In the genomic region with DNA sequence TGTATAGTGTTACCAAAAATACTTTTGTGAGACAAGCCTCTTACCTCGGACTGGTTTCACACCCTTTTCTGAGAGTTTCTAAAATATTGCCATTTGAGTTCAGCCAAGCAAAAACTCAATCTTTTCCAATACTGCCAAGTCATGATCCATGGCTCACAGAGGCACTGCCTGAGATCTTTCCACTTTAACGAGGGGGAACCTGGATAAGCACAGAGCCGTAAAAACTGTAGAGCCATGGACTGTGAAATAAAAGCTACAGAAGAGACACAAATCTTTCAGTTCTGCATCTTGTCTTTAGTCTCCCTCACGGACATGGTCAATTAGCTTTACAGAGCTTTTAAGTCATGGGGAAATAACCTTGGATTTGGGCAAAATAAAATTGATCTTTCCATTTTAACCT, we compare ENCODE assay signal across 7 mouse cellular contexts. TPM values are rescaled to one million over a fixed set of nuclear protein-coding genes. Genes with fewer than 3 reads are reported as not detected.
DNase-seq lines count a peak whose midpoint lies in the region; ATAC-seq and TF ChIP-seq lines count a peak whose summit lies in the region.

No protein-coding gene starts in this region.

- no peaks in the 10 kb centered on the region for H3K9me3 ChIP-seq in lung, postnatal 0 days (ENCODE audit: low read length)
- H3K9me3 ChIP-seq in forebrain, embryonic 10.5 days = no peaks in the 10 kb centered on the region
- no peaks in the 10 kb centered on the region for H3K9me3 ChIP-seq in limb, embryonic 14.5 days (ENCODE audit: control insufficient read depth, low read length)
- H3K9me3 ChIP-seq in stomach, embryonic 16.5 days (replicated peaks; ENCODE audit: control insufficient read depth, low read length) = no peaks in the 10 kb centered on the region

- no peak for TF ChIP-seq CTCF in lung, postnatal 0 days (IDR thresholded peaks at IDR 0.05)
- no peak for TF ChIP-seq CTCF in lung, adult 2 months (IDR thresholded peaks at IDR 0.05; ENCODE audit: insufficient read depth, low read length)

- DNase-seq in lung, postnatal 0 days (ENCODE audit: low spot score) = no peak
- DNase-seq in lung, adult 2 months = no peak
- no peak for DNase-seq in forebrain, embryonic 10.5 days (ENCODE audit: extremely low spot score, low spot score)
- no peak for DNase-seq in limb, embryonic 14.5 days (ENCODE audit: low spot score)
- DNase-seq in gastrocnemius, postnatal 36 days = no peak

- 49% methylated on average over 4 of the region's 4 CpGs for WGBS in lung, postnatal 0 days
- whole genome bisulfite sequencing in lung, adult 2 months = 45% methylated on average over 4 of the region's 4 CpGs
- 32% methylated on average over 4 of the region's 4 CpGs for WGBS in forebrain, embryonic 10.5 days
- WGBS in limb, embryonic 14.5 days = 24% methylated on average over 4 of the region's 4 CpGs
- 45% methylated on average over 4 of the region's 4 CpGs for WGBS in stomach, embryonic 16.5 days

- H3K27me3 ChIP-seq in lung, postnatal 0 days (replicated peaks; ENCODE audit: insufficient read depth, low read length) = no peaks in the 10 kb centered on the region
- H3K27me3 ChIP-seq in forebrain, embryonic 10.5 days (ENCODE audit: poor library complexity, severe bottlenecking) = no peaks in the 10 kb centered on the region
- H3K27me3 ChIP-seq in limb, embryonic 14.5 days (ENCODE audit: control insufficient read depth, insufficient read depth, low read length) = no peaks in the 10 kb centered on the region
- no peaks in the 10 kb centered on the region for H3K27me3 ChIP-seq in stomach, embryonic 16.5 days (ENCODE audit: control insufficient read depth, insufficient read depth, low read length)

- no peak for TF ChIP-seq EP300 in lung, postnatal 0 days (IDR thresholded peaks at IDR 0.05)

- no peak for ATAC-seq in lung, postnatal 0 days
- no peak for ATAC-seq in limb, embryonic 14.5 days (ENCODE audit: low FRiP score, low read depth)
- ATAC-seq in stomach, embryonic 16.5 days (ENCODE audit: insufficient read depth, low FRiP score) = no peak
- ATAC-seq in erythroid progenitor cell, adult 5-6 weeks (replicated peaks; ENCODE audit: low FRiP score, poor library complexity, severe bottlenecking) = no peak

- H3K36me3 ChIP-seq in lung, postnatal 0 days (ENCODE audit: insufficient read depth, low read length) = peaks cover 9% of the 10 kb centered on the region; the same call in 1 of the 2 replicates
- H3K36me3 ChIP-seq in forebrain, embryonic 10.5 days (replicated peaks) = peaks cover 30% of the 10 kb centered on the region
- peaks cover 26% of the 10 kb centered on the region for H3K36me3 ChIP-seq in limb, embryonic 14.5 days (ENCODE audit: control insufficient read depth, insufficient read depth, low read length)
- 0 out of 2 replicates have a peak, but pooled peaks cover 11% of the 10 kb centered on the region for H3K36me3 ChIP-seq in stomach, embryonic 16.5 days (ENCODE audit: control insufficient read depth, insufficient read depth, low read length)

- peak overlapping the region; percentile 81 for H3K4me2 ChIP-seq in lung, postnatal 0 days (replicated peaks; ENCODE audit: low read depth, low read length)
- H3K4me2 ChIP-seq in limb, embryonic 14.5 days (replicated peaks; ENCODE audit: low read depth, low read length, severe bottlenecking) = peak overlapping the region; percentile 57
- H3K4me2 ChIP-seq in stomach, embryonic 16.5 days (ENCODE audit: low read depth, low read length) = peak overlapping the region; percentile 69

- H3K27ac ChIP-seq in lung, postnatal 0 days (ENCODE audit: low read length) = peak overlapping the region; percentile 92; the same call in 1 of the 2 replicates
- peak overlapping the region; percentile 99 for H3K27ac ChIP-seq in forebrain, embryonic 10.5 days
- peak overlapping the region; percentile 29; the same call in 1 of the 2 replicates for H3K27ac ChIP-seq in limb, embryonic 14.5 days (replicated peaks; ENCODE audit: low read depth, low read length)
- peak overlapping the region; percentile 64 for H3K27ac ChIP-seq in stomach, embryonic 16.5 days (ENCODE audit: low read length)

- peaks cover 10% of the 10 kb centered on the region; the same call in 1 of the 2 replicates for H3K4me1 ChIP-seq in lung, postnatal 0 days (ENCODE audit: insufficient read depth, low read depth, low read length)
- peaks cover 8% of the 10 kb centered on the region for H3K4me1 ChIP-seq in lung, adult 2 months (ENCODE audit: control insufficient read depth, insufficient read depth, low read length)
- H3K4me1 ChIP-seq in forebrain, embryonic 10.5 days = peaks cover 38% of the 10 kb centered on the region
- H3K4me1 ChIP-seq in limb, embryonic 14.5 days (ENCODE audit: control insufficient read depth, insufficient read depth, low read length) = peaks cover 23% of the 10 kb centered on the region
- H3K4me1 ChIP-seq in stomach, embryonic 16.5 days (ENCODE audit: control insufficient read depth, insufficient read depth, low read length) = peaks cover 26% of the 10 kb centered on the region

- H3K4me3 ChIP-seq in lung, postnatal 0 days (ENCODE audit: low read depth, low read length) = peak overlapping the region; percentile 96; the same call in 1 of the 2 replicates
- no peak overlapping the region for H3K4me3 ChIP-seq in lung, adult 2 months (replicated peaks; ENCODE audit: extremely low read depth, low read depth, low read length)
- peak overlapping the region; percentile 93 for H3K4me3 ChIP-seq in forebrain, embryonic 10.5 days
- H3K4me3 ChIP-seq in limb, embryonic 14.5 days (replicated peaks; ENCODE audit: low read length) = peak overlapping the region; percentile 99
- peak overlapping the region; percentile 84 for H3K4me3 ChIP-seq in stomach, embryonic 16.5 days (replicated peaks; ENCODE audit: low read length)

- TF ChIP-seq POLR2A in lung, adult 2 months (IDR thresholded peaks at IDR 0.05; ENCODE audit: borderline replicate concordance, extremely low read depth, low read depth, low read length) = no peak
- no peak for TF ChIP-seq POLR2A in limb, embryonic 14.5 days (IDR thresholded peaks at IDR 0.05; ENCODE audit: borderline replicate concordance, extremely low read depth, insufficient read depth, insufficient read length)

- H3K9ac ChIP-seq in lung, postnatal 0 days (replicated peaks; ENCODE audit: low read depth) = peak overlapping the region; percentile 98
- peak overlapping the region; percentile 93 for H3K9ac ChIP-seq in limb, embryonic 14.5 days (ENCODE audit: low read depth, low read length, severe bottlenecking)
- peak overlapping the region; percentile 82 for H3K9ac ChIP-seq in stomach, embryonic 16.5 days (ENCODE audit: low read length)

- intact Hi-C loops in gastrocnemius, postnatal 36 days (cut with DNase I) = no loop called here

RNA-seq across cellular contexts. Expression of a gene that starts 1.1 kb away (rescaled TPM):
- polyA plus RNA-seq in lung, postnatal 0 days (2015; fragmentation: Nextera tagmentation; extraction: Ambion mirVana) = 412 and 458 TPM in 2 replicates
- 48.5 and 68.3 TPM in 2 replicates for polyA plus RNA-seq in lung, adult 2 months (2012; rRNA removed)
- 740 and 785 TPM in 2 replicates for polyA plus RNA-seq in forebrain, embryonic 10.5 days (2016; fragmentation: Nextera tagmentation; extraction: Ambion mirVana)
- polyA plus RNA-seq in limb, embryonic 14.5 days (2012; rRNA removed) = 118 and 129 TPM in 2 replicates
- 472 and 474 TPM in 2 replicates for polyA plus RNA-seq in limb, embryonic 14.5 days (2014; fragmentation: Nextera tagmentation; extraction: Ambion mirVana)
- polyA plus RNA-seq in stomach, embryonic 16.5 days (2015; fragmentation: Nextera tagmentation; extraction: Ambion mirVana) = 402 and 438 TPM in 2 replicates
- 265 and 296 TPM in 2 replicates for total RNA-seq in erythroid progenitor cell, adult 5-6 weeks (2015; ENCODE audit: low replicate concordance)
- 240 and 253 TPM in 2 replicates for total RNA-seq in erythroid progenitor cell, adult 5-6 weeks (2017; ENCODE audit: low replicate concordance)
- total RNA-seq in gastrocnemius, postnatal 36 days (2021) = 100 to 1,000 TPM; 123 to 146 TPM

RNA-seq across cellular contexts. Expression of a gene that starts 37.6 kb away (rescaled TPM):
- polyA plus RNA-seq in lung, postnatal 0 days (2015; fragmentation: Nextera tagmentation; extraction: Ambion mirVana) = 25.8 and 26.0 TPM in 2 replicates
- polyA plus RNA-seq in lung, adult 2 months (2012; rRNA removed) = 26.4 and 27.7 TPM in 2 replicates
- 42.1 and 44.8 TPM in 2 replicates for polyA plus RNA-seq in forebrain, embryonic 10.5 days (2016; fragmentation: Nextera tagmentation; extraction: Ambion mirVana)
- polyA plus RNA-seq in limb, embryonic 14.5 days (2012; rRNA removed) = 69.4 and 80.5 TPM in 2 replicates
- polyA plus RNA-seq in limb, embryonic 14.5 days (2014; fragmentation: Nextera tagmentation; extraction: Ambion mirVana) = 49.8 and 63.7 TPM in 2 replicates
- 17.6 and 20.1 TPM in 2 replicates for polyA plus RNA-seq in stomach, embryonic 16.5 days (2015; fragmentation: Nextera tagmentation; extraction: Ambion mirVana)
- 200 and 221 TPM in 2 replicates for total RNA-seq in erythroid progenitor cell, adult 5-6 weeks (2015; ENCODE audit: low replicate concordance)
- total RNA-seq in erythroid progenitor cell, adult 5-6 weeks (2017; ENCODE audit: low replicate concordance) = 177 and 202 TPM in 2 replicates
- 10 to 100 TPM; 49.6 to 51.3 TPM for total RNA-seq in gastrocnemius, postnatal 36 days (2021)

RNA-seq across cellular contexts. Expression of a gene that starts 51.1 kb away (rescaled TPM):
- 1.9 and 2.7 TPM in 2 replicates for polyA plus RNA-seq in lung, postnatal 0 days (2015; fragmentation: Nextera tagmentation; extraction: Ambion mirVana)
- 0.12 and 0.31 TPM in 2 replicates for polyA plus RNA-seq in lung, adult 2 months (2012; rRNA removed)
- polyA plus RNA-seq in forebrain, embryonic 10.5 days (2016; fragmentation: Nextera tagmentation; extraction: Ambion mirVana) = 7.1 and 9.8 TPM in 2 replicates
- 14.8 and 15.5 TPM in 2 replicates for polyA plus RNA-seq in limb, embryonic 14.5 days (2012; rRNA removed)
- 14.7 and 14.8 TPM in 2 replicates for polyA plus RNA-seq in limb, embryonic 14.5 days (2014; fragmentation: Nextera tagmentation; extraction: Ambion mirVana)
- polyA plus RNA-seq in stomach, embryonic 16.5 days (2015; fragmentation: Nextera tagmentation; extraction: Ambion mirVana) = 12.9 and 15.2 TPM in 2 replicates
- total RNA-seq in erythroid progenitor cell, adult 5-6 weeks (2015; ENCODE audit: low replicate concordance) = 1.8 TPM in 1 of 2 replicates, not detected in the other
- not detected in 2 replicates for total RNA-seq in erythroid progenitor cell, adult 5-6 weeks (2017; ENCODE audit: low replicate concordance)
- total RNA-seq in gastrocnemius, postnatal 36 days (2021) = under 1 TPM; 0.69 to 0.84 TPM

Comparison
In these comparisons a context has a peak if more than half of its experiments do, and no peak if none do; other contexts are left out.
1. H3K27ac ChIP-seq: peak in every context shown above with its lines; median percentile 99 in forebrain, embryonic 10.5 days; 92 in lung, postnatal 0 days; 64 in stomach, embryonic 16.5 days; 29 in limb, embryonic 14.5 days.